Mouse (Mus musculus) cerebellum, adult 2 months (tissue): Measurements from ENCODE around the gene Kif15. TPM values are rescaled to one million over a fixed set of nuclear protein-coding genes. Genes with fewer than 3 reads are reported as not detected.

ENCODE experiments used
- DNase-seq, 2 experiments: peaks; one replicate each; pipeline ENCODE4 v3.0.0; 2021
- H3K27ac ChIP-seq: fragments of 200-500 bp; 2 replicates; pipeline ENCODE4 v1.5.1; 2012; ENCODE audit warnings: low read length, control low read depth, inconsistent platforms; ENCODE audit not compliant: insufficient read depth
- H3K27me3 ChIP-seq: fragments of 200-500 bp; 2 replicates; pipeline ENCODE4 v1.6.1; 2012; ENCODE audit warnings: inconsistent platforms, mild to moderate bottlenecking, low read length, moderate library complexity; ENCODE audit not compliant: control insufficient read depth, insufficient read depth
- H3K4me1 ChIP-seq: fragments of 200-500 bp; 2 replicates; pipeline ENCODE4 v1.6.1; 2011; ENCODE audit warnings: low read length; ENCODE audit not compliant: control insufficient read depth, insufficient read depth
- H3K4me3 ChIP-seq: fragments of 200-500 bp; replicated peaks from 2 replicates; pipeline ENCODE3; 2011; ENCODE audit warnings: mild to moderate bottlenecking, low read depth, low read length, control low read depth; ENCODE audit not compliant: insufficient read depth
- CTCF ChIP-seq: fragments of 200-500 bp; IDR thresholded peaks from 2 replicates; pipeline ENCODE4 v1.5.1; 2011; ENCODE audit warnings: low read depth, mild to moderate bottlenecking, control low read depth, low read length, moderate library complexity, borderline replicate concordance; ENCODE audit not compliant: insufficient read depth
- POLR2A ChIP-seq: fragments of 200-500 bp; IDR thresholded peaks from 2 replicates; pipeline ENCODE4 v1.6.1; 2011; ENCODE audit warnings: low read length, control low read depth, borderline replicate concordance; ENCODE audit not compliant: insufficient read depth
- WGBS: fragments of 180-500 bp; shearing (Covaris S2); methylation state at CpG from one replicate; pipeline ENCODE4 v1.1.7; 2018; 5-methylcytosine and 5-hydroxymethylcytosine counted together
- polyA plus RNA-seq: library from polyadenylated mRNA; depleted of rRNA; stranded (reverse); fragments of >200 nt; gene quantifications from 2 replicates; pipeline ENCODE4 v1.2.3, GENCODE M21; 2012; rRNA removed

Kif15 gene
- polyA plus RNA-seq, 1 experiment, result 0.51 TPM

DNA sequence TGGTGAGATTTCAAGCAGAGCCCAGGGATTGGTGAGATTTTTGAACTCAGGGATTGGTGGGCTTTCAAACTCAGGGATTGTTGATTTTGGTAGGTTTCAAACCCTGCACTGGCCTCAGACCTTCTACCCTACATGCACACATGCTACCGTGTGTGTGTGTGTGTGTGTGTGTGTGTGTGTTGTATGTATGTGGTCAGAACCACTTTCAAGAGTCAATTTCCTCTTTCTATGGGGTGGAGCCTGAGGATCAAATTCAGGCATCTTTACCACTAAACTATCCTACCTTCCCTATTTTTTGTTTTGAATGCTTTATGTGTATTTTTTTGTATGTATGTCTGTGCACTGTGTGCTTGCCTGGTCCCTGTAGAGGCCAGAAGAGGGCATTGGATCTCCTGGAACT is 96.8 kb downstream of the Kif15 start:
- WGBS, result 100% methylated on average over 1 of the region's 1 CpGs
- no peaks in the 10 kb centered on the region for H3K27me3 ChIP-seq
- TF ChIP-seq POLR2A (no peak), CTCF (no peak)
- DNase-seq, result no peak
- no peak overlapping the region for H3K4me3 ChIP-seq
- H3K27ac ChIP-seq, result no peak overlapping the region
- H3K4me1 ChIP-seq, result no peaks in the 10 kb centered on the region

DNA sequence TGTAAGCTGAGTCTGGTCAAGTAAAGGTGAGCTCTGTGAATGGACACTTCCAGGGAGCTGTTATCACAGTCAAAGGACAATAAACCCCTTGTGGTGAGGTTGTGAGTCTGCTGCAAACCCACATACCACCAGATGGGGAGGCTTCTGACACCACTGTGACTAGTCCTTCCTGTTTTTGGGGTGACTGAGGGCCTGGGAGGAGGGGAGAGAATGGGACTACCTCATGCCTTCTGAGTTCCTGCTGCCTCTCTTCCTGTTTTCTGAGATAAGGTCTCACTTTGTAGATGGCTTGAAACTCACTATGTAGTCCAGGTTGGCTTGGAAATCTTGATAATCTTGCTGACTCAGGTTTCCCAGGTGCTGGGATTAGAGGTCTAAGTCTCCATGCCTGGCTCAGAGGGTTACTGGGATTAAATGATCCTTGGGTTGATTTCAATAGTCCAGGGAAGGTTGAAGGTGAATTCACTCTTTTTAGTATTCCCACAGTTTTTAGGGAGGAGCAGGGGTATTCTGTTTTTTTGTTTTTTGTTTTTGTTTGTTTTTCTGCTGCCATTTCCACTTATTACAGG is 108.0 kb downstream of the Kif15 start:
- no peak overlapping the region for H3K27ac ChIP-seq
- H3K27me3 ChIP-seq, result no peaks in the 10 kb centered on the region
- H3K4me3 ChIP-seq, result no peak overlapping the region
- TF ChIP-seq POLR2A (no peak), CTCF (no peak)
- DNase-seq, result no peak
- H3K4me1 ChIP-seq, result no peaks in the 10 kb centered on the region

DNA sequence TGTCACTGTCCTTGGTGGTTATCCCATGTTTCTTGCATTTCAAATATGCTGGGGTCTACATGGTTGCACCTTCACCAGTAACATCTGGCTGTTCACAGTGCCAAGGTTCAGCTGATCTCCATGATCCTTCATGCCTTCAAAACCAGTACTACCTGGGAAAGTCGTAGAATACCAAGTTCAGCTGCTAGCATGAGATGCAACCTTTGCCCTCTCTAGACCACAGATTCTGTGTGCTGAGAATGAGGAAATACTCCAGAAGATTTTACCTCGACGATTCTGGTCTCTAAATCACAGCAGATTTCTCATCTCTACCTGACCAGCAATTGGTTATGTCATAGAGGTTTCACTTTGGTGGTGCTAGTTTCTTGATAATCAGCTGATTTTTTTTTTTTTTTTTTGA is 109.3 kb downstream of the Kif15 start:
- TF ChIP-seq CTCF (no peak), POLR2A (no peak)
- Histone ChIP-seq H3K27me3 (no peaks in the 10 kb centered on the region), H3K27ac (no peak overlapping the region), H3K4me3 (no peak overlapping the region), H3K4me1 (no peaks in the 10 kb centered on the region)
- 89% methylated on average over 3 of the region's 3 CpGs for WGBS
- DNase-seq, result no peak

Other genes starting within 250 kb of the Kif15 start
- gene Topaz1, start 203.7 kb upstream of the Kif15 start, polyA plus RNA-seq, result 0.02 TPM in 1 of 2 replicates, not detected in the other
- 12.6 and 14.6 TPM in 2 replicates for gene Tcaim, start 145.5 kb upstream of the Kif15 start, polyA plus RNA-seq
- gene Gm35549, start 107.0 kb upstream of the Kif15 start, polyA plus RNA-seq, result not detected in 2 replicates
- 158 and 183 TPM in 2 replicates for gene Zfp445, start 85.0 kb upstream of the Kif15 start, polyA plus RNA-seq
- 3.1 and 4.0 TPM in 2 replicates for gene Zkscan7, start 65.4 kb upstream of the Kif15 start, polyA plus RNA-seq
- gene Zfp105, start 28.0 kb upstream of the Kif15 start, polyA plus RNA-seq, result 7.2 and 7.9 TPM in 2 replicates
- gene 1110059G10Rik, start within 50 bp of the Kif15 start, polyA plus RNA-seq, result 14.2 and 17.1 TPM in 2 replicates
- 21.2 and 21.3 TPM in 2 replicates for gene Tmem42, start 70.3 kb downstream of the Kif15 start, polyA plus RNA-seq
- gene Tgm4, start 83.7 kb downstream of the Kif15 start, polyA plus RNA-seq, result 0.44 and 0.69 TPM in 2 replicates
- 83.4 and 85.9 TPM in 2 replicates for gene Zdhhc3, start 162.2 kb downstream of the Kif15 start, polyA plus RNA-seq
- 57.2 and 60.5 TPM in 2 replicates for gene Exosc7, start 162.2 kb downstream of the Kif15 start, polyA plus RNA-seq
- 15.4 and 15.7 TPM in 2 replicates for gene Clec3b, start 199.9 kb downstream of the Kif15 start, polyA plus RNA-seq